Mouse (Mus musculus): ENCODE measurements at regions not wholly inside any gene's neighbourhood (a gene's known extent, or its start where the extent isn't known, plus 50 kb on each side); places are given as distances from the start of the nearest gene placed in this dataset.

GRCm38 (mm10) chr10:110534387-110534786 lies 78.4 kb upstream of the Nav3 start:
- no peaks in the 10 kb centered on the region for H3K36me3 ChIP-seq
- peak overlapping the region; percentile 14; the same call in 1 of the 2 replicates for H3K4me2 ChIP-seq (replicated peaks)
- no peak for ATAC-seq (ENCODE audit: low FRiP score, low read depth)
- no peaks in the 10 kb centered on the region for H3K27me3 ChIP-seq
- no peak overlapping the region for H3K4me3 ChIP-seq
- 15% methylated on average over 5 of the region's 5 CpGs for WGBS
- no peaks in the 10 kb centered on the region for H3K4me1 ChIP-seq
- H3K9ac ChIP-seq = no peak overlapping the region
- no peaks in the 10 kb centered on the region for H3K9me3 ChIP-seq
- H3K27ac ChIP-seq = no peak overlapping the region

DNA sequence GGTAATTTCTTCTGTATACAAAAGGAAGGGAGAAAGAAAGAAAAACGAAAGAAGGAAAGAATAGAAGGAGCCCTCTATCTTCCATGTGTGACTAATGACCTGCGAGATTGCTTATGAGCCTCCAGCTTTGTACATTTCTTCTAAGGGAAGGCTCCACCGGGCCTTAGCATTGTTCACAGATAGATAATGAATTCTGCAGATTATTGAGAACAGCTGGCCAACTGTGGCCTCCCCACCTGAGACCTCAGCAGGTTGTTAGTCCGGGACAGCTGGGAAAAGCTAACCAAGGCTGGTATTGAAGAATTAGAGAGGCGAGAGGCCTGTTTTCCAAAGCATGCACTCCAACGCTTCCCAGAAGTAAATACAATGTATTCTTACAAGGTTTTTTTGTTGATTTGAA lies 86.7 kb upstream of the Nav3 start:
- Histone ChIP-seq H3K4me1 (no peaks in the 10 kb centered on the region), H3K27ac (no peak overlapping the region), H3K4me2 (replicated peaks) (no peak overlapping the region), H3K9ac (no peak overlapping the region), H3K9me3 (no peaks in the 10 kb centered on the region), H3K27me3 (no peaks in the 10 kb centered on the region), H3K36me3 (no peaks in the 10 kb centered on the region), H3K4me3 (no peak overlapping the region)
- ATAC-seq (ENCODE audit: low FRiP score, low read depth) = no peak
- WGBS = 57% methylated on average over 6 of the region's 6 CpGs

DNA sequence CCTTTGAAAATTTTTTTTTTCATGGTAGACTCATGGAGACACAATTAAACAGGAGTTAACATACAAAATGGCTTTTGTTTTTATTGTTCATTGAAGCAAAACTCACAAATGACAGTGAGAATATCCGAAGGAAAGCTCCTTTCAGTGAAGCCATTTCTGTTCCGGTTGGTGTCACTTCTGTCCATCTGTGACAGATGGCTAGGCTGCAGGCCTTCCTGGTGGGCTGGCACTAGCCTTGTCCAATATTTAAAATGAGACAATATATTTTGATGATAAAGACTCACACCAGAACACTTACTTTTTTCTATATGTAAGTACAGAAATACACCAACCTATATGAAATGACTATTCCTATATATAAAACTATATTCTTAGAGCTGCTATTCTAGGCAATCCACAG lies 92.4 kb upstream of the Nav3 start:
- Histone ChIP-seq H3K9ac (no peak overlapping the region), H3K4me3 (no peak overlapping the region), H3K9me3 (no peaks in the 10 kb centered on the region), H3K4me1 (no peaks in the 10 kb centered on the region), H3K36me3 (no peaks in the 10 kb centered on the region), H3K27me3 (no peaks in the 10 kb centered on the region), H3K4me2 (replicated peaks) (no peak overlapping the region), H3K27ac (no peak overlapping the region)
- 89% methylated on average over 2 of the region's 2 CpGs for WGBS
- no peak for ATAC-seq (ENCODE audit: low FRiP score, low read depth)

GRCm38 (mm10) chr10:110553954-110554353 lies 98.0 kb upstream of the Nav3 start:
- no peak overlapping the region for H3K4me2 ChIP-seq (replicated peaks)
- H3K4me3 ChIP-seq = no peak overlapping the region
- ATAC-seq (ENCODE audit: low FRiP score, low read depth) = no peak
- H3K4me1 ChIP-seq = no peaks in the 10 kb centered on the region
- H3K9ac ChIP-seq = no peak overlapping the region
- no peak overlapping the region for H3K27ac ChIP-seq
- WGBS = 84% methylated on average over 6 of the region's 6 CpGs
- no peaks in the 10 kb centered on the region for H3K27me3 ChIP-seq
- no peaks in the 10 kb centered on the region for H3K9me3 ChIP-seq
- H3K36me3 ChIP-seq = no peaks in the 10 kb centered on the region

DNA sequence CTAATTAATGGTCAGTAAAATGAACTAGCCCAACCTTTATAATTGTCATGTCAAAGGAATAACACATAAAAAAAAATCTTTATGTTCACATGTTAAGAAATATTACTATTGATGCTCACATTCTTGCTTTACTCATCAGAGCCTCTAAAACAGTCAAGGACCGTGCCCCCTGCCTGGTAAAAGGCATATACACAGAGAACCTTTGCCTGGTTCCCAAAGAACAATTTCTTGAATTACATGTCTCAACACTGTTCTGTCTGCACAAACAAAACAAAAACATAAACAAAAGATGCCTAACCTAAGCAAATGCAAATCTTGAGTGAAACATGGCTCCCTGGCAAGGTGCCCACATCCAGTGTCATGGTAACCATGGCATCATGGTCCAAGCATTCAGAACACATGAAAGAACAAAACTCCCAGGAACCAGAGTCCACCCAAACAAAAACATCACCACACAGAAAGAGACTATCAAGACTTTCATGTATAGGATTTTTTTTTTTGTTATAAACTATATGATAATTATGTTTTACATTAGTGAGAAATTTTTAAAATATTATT lies 100.4 kb upstream of the Nav3 start:
- Histone ChIP-seq H3K9ac (no peak overlapping the region), H3K4me2 (replicated peaks) (no peak overlapping the region), H3K27ac (no peak overlapping the region), H3K27me3 (no peaks in the 10 kb centered on the region), H3K9me3 (no peaks in the 10 kb centered on the region), H3K4me1 (no peaks in the 10 kb centered on the region), H3K4me3 (no peak overlapping the region), H3K36me3 (no peaks in the 10 kb centered on the region)
- ATAC-seq (ENCODE audit: low FRiP score, low read depth) = no peak
- WGBS = 92% methylated on average over 1 of the region's 1 CpGs

- no peak overlapping the region for H3K9ac ChIP-seq
- no peaks in the 10 kb centered on the region for H3K27me3 ChIP-seq
- H3K4me2 ChIP-seq (replicated peaks) = no peak overlapping the region
- H3K4me3 ChIP-seq = no peak overlapping the region
- WGBS = 89% methylated on average over 5 of the region's 5 CpGs
- H3K36me3 ChIP-seq = no peaks in the 10 kb centered on the region
- H3K27ac ChIP-seq = no peak overlapping the region
- ATAC-seq (ENCODE audit: low FRiP score, low read depth) = no peak
- H3K9me3 ChIP-seq = no peaks in the 10 kb centered on the region
- H3K4me1 ChIP-seq = no peaks in the 10 kb centered on the region
Measured at GRCm38 (mm10) chr10:110563057-110563456, 107.1 kb upstream of the Nav3 start.

DNA sequence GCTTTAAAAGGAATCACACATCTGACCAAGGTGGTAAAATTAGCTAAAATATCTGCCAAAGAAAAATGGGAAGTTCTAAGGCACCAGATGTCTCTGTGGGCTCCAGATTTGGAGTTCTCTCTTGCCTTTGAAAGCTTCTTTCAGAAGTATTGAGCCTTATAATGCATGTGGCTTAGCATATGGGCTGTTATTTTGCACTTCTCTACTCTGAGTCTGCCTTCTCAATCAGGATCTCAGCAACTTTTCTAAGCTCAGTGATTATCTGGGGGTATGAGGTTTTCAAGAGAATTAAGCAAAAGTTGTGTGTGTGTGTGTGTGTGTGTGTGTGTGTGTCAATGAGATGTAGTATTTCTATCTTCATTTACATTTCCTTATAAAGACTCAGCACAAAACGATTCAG lies 107.6 kb upstream of the Nav3 start:
- WGBS = 86% methylated on average over 1 of the region's 1 CpGs
- H3K4me3 ChIP-seq = no peak overlapping the region

GRCm38 (mm10) chr10:110566260-110567050 lies 110.5 kb upstream of the Nav3 start:
- Histone ChIP-seq H3K9me3 (no peaks in the 10 kb centered on the region), H3K4me2 (replicated peaks) (no peak overlapping the region), H3K4me3 (no peak overlapping the region), H3K27ac (no peak overlapping the region), H3K36me3 (no peaks in the 10 kb centered on the region), H3K9ac (no peak overlapping the region), H3K4me1 (no peaks in the 10 kb centered on the region), H3K27me3 (no peaks in the 10 kb centered on the region)
- ATAC-seq (ENCODE audit: low FRiP score, low read depth) = no peak
- 85% methylated on average over 12 of the region's 12 CpGs for WGBS

More for the DNA sequence above, 107.6 kb upstream of the Nav3 start:
- Histone ChIP-seq H3K9me3 (no peaks in the 10 kb centered on the region), H3K36me3 (no peaks in the 10 kb centered on the region), H3K27me3 (no peaks in the 10 kb centered on the region), H3K4me2 (replicated peaks) (no peak overlapping the region), H3K9ac (no peak overlapping the region), H3K27ac (no peak overlapping the region), H3K4me1 (no peaks in the 10 kb centered on the region)
- no peak for ATAC-seq (ENCODE audit: low FRiP score, low read depth)

DNA sequence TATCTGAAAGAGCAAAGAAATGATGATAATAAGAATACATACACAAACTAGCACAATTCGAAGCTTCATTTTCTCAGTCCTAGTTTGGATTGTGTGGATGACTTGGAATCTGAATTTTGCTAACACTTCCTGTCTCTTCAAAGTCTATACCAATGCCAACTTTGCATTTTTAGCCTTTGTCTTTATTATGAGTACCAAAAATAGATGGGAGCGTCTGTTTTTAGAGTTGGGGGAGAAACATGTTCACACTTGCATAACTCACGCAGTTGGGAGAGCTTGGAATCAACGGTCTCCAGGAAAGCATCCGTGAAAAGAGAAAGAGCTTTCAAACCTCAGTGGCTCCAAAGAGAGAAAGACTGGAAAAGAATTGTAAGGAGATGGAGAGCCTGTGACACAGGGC lies 114.5 kb upstream of the Nav3 start:
- H3K9me3 ChIP-seq = no peaks in the 10 kb centered on the region
- H3K4me1 ChIP-seq = no peaks in the 10 kb centered on the region
- no peak overlapping the region for H3K4me2 ChIP-seq (replicated peaks)
- no peak overlapping the region for H3K27ac ChIP-seq
- H3K27me3 ChIP-seq = no peaks in the 10 kb centered on the region
- no peak overlapping the region for H3K4me3 ChIP-seq
- no peak for ATAC-seq (ENCODE audit: low FRiP score, low read depth)
- H3K9ac ChIP-seq = no peak overlapping the region
- 89% methylated on average over 5 of the region's 5 CpGs for WGBS
- no peaks in the 10 kb centered on the region for H3K36me3 ChIP-seq

DNA sequence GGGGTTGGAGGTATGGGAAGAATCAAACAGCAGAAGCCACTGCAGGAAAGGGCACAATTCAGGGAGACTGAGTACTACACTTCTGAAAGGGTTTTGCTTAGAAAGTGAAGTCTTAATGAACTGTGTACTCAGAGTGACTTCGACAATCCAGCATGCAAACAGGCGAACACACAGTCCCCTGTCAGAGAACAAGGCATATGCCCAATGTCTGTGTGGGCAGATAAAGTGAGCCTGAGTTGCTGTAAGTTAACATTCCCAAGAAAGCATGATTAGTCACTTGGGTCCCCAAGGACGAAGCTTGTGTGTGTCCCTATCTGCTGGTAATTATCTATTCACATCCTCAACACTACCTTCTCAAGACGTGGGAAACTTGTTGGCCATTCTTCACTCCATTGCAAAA lies 115.2 kb upstream of the Nav3 start:
- H3K27me3 ChIP-seq = no peaks in the 10 kb centered on the region
- no peak for ATAC-seq (ENCODE audit: low FRiP score, low read depth)
- H3K4me1 ChIP-seq = no peaks in the 10 kb centered on the region
- no peak overlapping the region for H3K9ac ChIP-seq
- no peak overlapping the region for H3K27ac ChIP-seq
- no peaks in the 10 kb centered on the region for H3K36me3 ChIP-seq
- no peaks in the 10 kb centered on the region for H3K9me3 ChIP-seq
- H3K4me2 ChIP-seq (replicated peaks) = no peak overlapping the region
- H3K4me3 ChIP-seq = no peak overlapping the region
- WGBS = 77% methylated on average over 4 of the region's 4 CpGs

DNA sequence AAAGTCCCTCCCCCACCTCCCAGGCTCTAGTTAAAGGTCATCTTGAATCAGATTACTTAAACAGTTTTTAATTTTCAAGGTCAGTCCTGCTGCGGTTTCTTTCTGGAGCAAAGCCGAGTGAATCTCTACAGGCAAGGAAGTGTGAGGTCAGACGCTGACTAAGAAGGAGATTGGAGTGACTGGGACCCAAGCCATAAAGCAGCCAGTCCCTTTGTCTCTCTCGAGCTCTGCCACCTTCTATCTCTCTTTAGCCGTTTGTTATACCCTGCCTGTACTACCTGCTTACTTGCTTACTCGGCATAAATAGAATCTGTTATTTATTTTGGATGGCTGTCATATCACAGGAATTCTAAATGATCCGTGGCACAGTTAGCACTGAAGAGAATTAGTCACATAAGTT lies 117.5 kb upstream of the Nav3 start:
- Histone ChIP-seq H3K27ac (no peak overlapping the region), H3K4me2 (replicated peaks) (no peak overlapping the region), H3K27me3 (no peaks in the 10 kb centered on the region), H3K36me3 (no peaks in the 10 kb centered on the region), H3K4me3 (no peak overlapping the region), H3K9ac (no peak overlapping the region), H3K9me3 (no peaks in the 10 kb centered on the region), H3K4me1 (no peaks in the 10 kb centered on the region)
- ATAC-seq (ENCODE audit: low FRiP score, low read depth) = no peak
- 70% methylated on average over 7 of the region's 7 CpGs for WGBS

GRCm38 (mm10) chr10:110586029-110586428 lies 130.0 kb upstream of the Nav3 start:
- WGBS = 25% methylated on average over 8 of the region's 8 CpGs
- Histone ChIP-seq H3K4me3 (no peak overlapping the region), H3K9ac (no peak overlapping the region), H3K9me3 (no peaks in the 10 kb centered on the region), H3K4me1 (no peaks in the 10 kb centered on the region), H3K36me3 (no peaks in the 10 kb centered on the region), H3K27me3 (no peaks in the 10 kb centered on the region), H3K27ac (no peak overlapping the region), H3K4me2 (replicated peaks) (no peak overlapping the region)
- ATAC-seq (ENCODE audit: low FRiP score, low read depth) = peak; percentile 51; the same call in 1 of the 2 replicates

- H3K27me3 ChIP-seq = no peaks in the 10 kb centered on the region
- no peaks in the 10 kb centered on the region for H3K4me1 ChIP-seq
- H3K4me3 ChIP-seq = no peak overlapping the region
- no peak overlapping the region for H3K27ac ChIP-seq
- no peaks in the 10 kb centered on the region for H3K36me3 ChIP-seq
- 68% methylated on average over 6 of the region's 6 CpGs for WGBS
- ATAC-seq (ENCODE audit: low FRiP score, low read depth) = no peak
- no peak overlapping the region for H3K9ac ChIP-seq
- H3K9me3 ChIP-seq = no peaks in the 10 kb centered on the region
- no peak overlapping the region for H3K4me2 ChIP-seq (replicated peaks)
Measured at GRCm38 (mm10) chr10:110586507-110586906, 130.5 kb upstream of the Nav3 start.
